Mouse (Mus musculus): ENCODE data around the gene Rab4b.

Rab4b gene

GRCm38 (mm10) chr7:27178324-27179216 lies at the start of gene Rab4b:
Gene Rab4b, minus strand, starts transcription at chr7:27178896.
- peak; percentile 99 for DNase-seq (ENCODE audit: low read depth, low spot score)

GRCm38 (mm10) chr7:27228281-27228821 lies 49.7 kb upstream of the Rab4b start, which contains the start of gene Itpkc:
Gene Itpkc, minus strand, starts transcription at chr7:27228661.
- DNase-seq (ENCODE audit: low read depth, low spot score): peak; percentile 84

- DNase-seq (ENCODE audit: low read depth, low spot score): no peak
Observed at GRCm38 (mm10) chr7:27227676-27228075, 49.0 kb upstream of the Rab4b start.

- no peak for DNase-seq (ENCODE audit: low read depth, low spot score)
Observed at GRCm38 (mm10) chr7:27227276-27227675, 48.6 kb upstream of the Rab4b start.

GRCm38 (mm10) chr7:27224877-27225575 lies 46.3 kb upstream of the Rab4b start:
- no peak for DNase-seq (ENCODE audit: low read depth, low spot score)

GRCm38 (mm10) chr7:27222538-27222937 lies 43.8 kb upstream of the Rab4b start:
- no peak for DNase-seq (ENCODE audit: low read depth, low spot score)

- no peak for DNase-seq (ENCODE audit: low read depth, low spot score)
Observed at GRCm38 (mm10) chr7:27221939-27222338, 43.2 kb upstream of the Rab4b start.

GRCm38 (mm10) chr7:27219937-27220336 lies 41.2 kb upstream of the Rab4b start:
- DNase-seq (ENCODE audit: low read depth, low spot score): no peak

GRCm38 (mm10) chr7:27218586-27218985 lies 39.9 kb upstream of the Rab4b start:
- no peak for DNase-seq (ENCODE audit: low read depth, low spot score)

GRCm38 (mm10) chr7:27212626-27213025 lies 33.9 kb upstream of the Rab4b start:
- DNase-seq (ENCODE audit: low read depth, low spot score): no peak

GRCm38 (mm10) chr7:27203730-27204449 lies 25.2 kb upstream of the Rab4b start:
- no peak for DNase-seq (ENCODE audit: low read depth, low spot score)

- DNase-seq (ENCODE audit: low read depth, low spot score): no peak
Observed at GRCm38 (mm10) chr7:27198779-27199178, 20.1 kb upstream of the Rab4b start.

- DNase-seq (ENCODE audit: low read depth, low spot score): no peak
Observed at GRCm38 (mm10) chr7:27198355-27198754, 19.7 kb upstream of the Rab4b start.

- DNase-seq (ENCODE audit: low read depth, low spot score): no peak
Observed at GRCm38 (mm10) chr7:27197634-27198033, 18.9 kb upstream of the Rab4b start.

GRCm38 (mm10) chr7:27197136-27197535 lies 18.4 kb upstream of the Rab4b start:
- no peak for DNase-seq (ENCODE audit: low read depth, low spot score)

- peak; percentile 97 for DNase-seq (ENCODE audit: low read depth, low spot score)
Observed at GRCm38 (mm10) chr7:27195681-27196611, 17.2 kb upstream of the Rab4b start, which contains the start of the genes BC024978 and Snrpa. Gene BC024978, plus strand, starts transcription at chr7:27195781. Gene Snrpa, minus strand, starts transcription at chr7:27196271.

- DNase-seq (ENCODE audit: low read depth, low spot score): no peak
Observed at GRCm38 (mm10) chr7:27193731-27194130, 15.0 kb upstream of the Rab4b start.

GRCm38 (mm10) chr7:27192434-27192833 lies 13.7 kb upstream of the Rab4b start:
- no peak for DNase-seq (ENCODE audit: low read depth, low spot score)

GRCm38 (mm10) chr7:27189271-27189931 lies 10.7 kb upstream of the Rab4b start:
- DNase-seq (ENCODE audit: low read depth, low spot score): no peak

- DNase-seq (ENCODE audit: low read depth, low spot score): no peak
Observed at GRCm38 (mm10) chr7:27185986-27186385, 7.3 kb upstream of the Rab4b start.
